Mouse (Mus musculus) liver, postnatal 0 days (tissue): ENCODE measurements around the gene Vps26a. TPM values are rescaled to one million over a fixed set of nuclear protein-coding genes. Genes with fewer than 3 reads are reported as not detected.
"Not testable (repeated sequence)": the region's sequence is repeated elsewhere in the genome, so short reads cannot be mapped to it uniquely, and the experiment has no call there.

ENCODE experiments used
- ATAC-seq: fragments of 200-750 bp; cut with Nextera tagmentation; 2 replicates; pipeline ENCODE4 v1.8.0; 2017; ENCODE audit warnings: mild to moderate bottlenecking, moderate library complexity
- DNase-seq: peaks from one replicate; pipeline ENCODE4 v3.0.0-alpha.2; 2016
- H3K27ac ChIP-seq: fragments of 300-500 bp; sonication (generic); 2 replicates; pipeline ENCODE4 v1.5.1; 2014; ENCODE audit warnings: antibody characterized with exemption, moderate library complexity, mild to moderate bottlenecking, low read depth
- H3K27me3 ChIP-seq: fragments of 300-500 bp; sonication (generic); 2 replicates; pipeline ENCODE4 v1.6.1; 2014; ENCODE audit warnings: low read length, control low read depth, mixed read lengths; ENCODE audit not compliant: insufficient read depth
- H3K36me3 ChIP-seq: fragments of 300-500 bp; sonication (generic); replicated peaks from 2 replicates; pipeline ENCODE4 v1.6.1; 2014; ENCODE audit warnings: mild to moderate bottlenecking, control low read depth, low read length, moderate library complexity, mixed read lengths; ENCODE audit not compliant: insufficient read depth
- H3K4me1 ChIP-seq: fragments of 300-500 bp; sonication (generic); 2 replicates; pipeline ENCODE4 v1.6.1; 2014; ENCODE audit warnings: antibody characterized with exemption, mild to moderate bottlenecking, control low read depth; ENCODE audit not compliant: insufficient read depth
- H3K4me2 ChIP-seq: fragments of 300-500 bp; sonication (generic); 2 replicates; pipeline ENCODE4 v1.6.1; 2014; ENCODE audit warnings: low read depth, mild to moderate bottlenecking, low read length, moderate library complexity, mixed read lengths
- H3K4me3 ChIP-seq: fragments of 300-500 bp; sonication (generic); 2 replicates; pipeline ENCODE4 v1.5.1; 2014; ENCODE audit warnings: low read depth, low read length
- H3K9ac ChIP-seq: fragments of 300-500 bp; sonication (generic); replicated peaks from 2 replicates; pipeline ENCODE4 v1.6.1; 2014; ENCODE audit warnings: mild to moderate bottlenecking, moderate library complexity
- H3K9me3 ChIP-seq: fragments of 300-500 bp; sonication (generic); 2 replicates; pipeline ENCODE4 v1.6.1; 2016; ENCODE audit warnings: mild to moderate bottlenecking, control low read depth, low read length, mixed read lengths
- CTCF ChIP-seq: sonication (generic); IDR thresholded peaks from 2 replicates; pipeline ENCODE4 v1.5.1; 2016; ENCODE audit warnings: antibody characterized with exemption, low read depth
- EP300 ChIP-seq: IDR thresholded peaks from 2 replicates; pipeline ENCODE4 v1.6.1; 2016; ENCODE audit warnings: antibody characterized with exemption, low read depth, mild to moderate bottlenecking
- WGBS: fragments of 180-500 bp; shearing (Covaris S2); extraction: QIAGEN DNeasy Blood & Tissue Kit; methylation state at CpG from one replicate; pipeline ENCODE4 v1.1.7; 2014; ENCODE audit not compliant: insufficient replicate concordance; 5-methylcytosine and 5-hydroxymethylcytosine counted together
- polyA plus RNA-seq: library from polyadenylated mRNA; unstranded; fragments of >200 nt; fragmentation: Nextera tagmentation; extraction: Ambion mirVana; gene quantifications from 2 replicates; pipeline ENCODE4 v1.2.1, GENCODE M21; 2015

Gene Vps26a
- polyA plus RNA-seq, 1 experiment from 2014 or later, result 33.8 TPM

GRCm38 (mm10) chr10:62461321-62461720 lies 25.3 kb downstream of the Vps26a start:
- Histone ChIP-seq H3K9me3 (no peaks in the 10 kb centered on the region), H3K9ac (no peak overlapping the region), H3K27ac (no peak overlapping the region), H3K4me1 (no peaks in the 10 kb centered on the region), H3K36me3 (peaks cover 52% of the 10 kb centered on the region), H3K27me3 (no peaks in the 10 kb centered on the region), H3K4me3 (no peak overlapping the region), H3K4me2 (no peak overlapping the region)
- DNase-seq (no peak), ATAC-seq (no peak)
- TF ChIP-seq EP300, result no peak
- TF ChIP-seq CTCF, result no peak

GRCm38 (mm10) chr10:62452001-62452400 lies 34.6 kb downstream of the Vps26a start:
- not testable (repeated sequence) for H3K4me3 ChIP-seq, ATAC-seq, H3K9me3 ChIP-seq, H3K27ac ChIP-seq, H3K9ac ChIP-seq, H3K4me2 ChIP-seq, DNase-seq, H3K27me3 ChIP-seq
- 60% methylated on average over 11 of the region's 11 CpGs for WGBS
- Histone ChIP-seq H3K36me3 (peaks cover 25% of the 10 kb centered on the region), H3K4me1 (peaks cover 14% of the 10 kb centered on the region)

- Histone ChIP-seq H3K4me3 (peak overlapping the region; percentile 96), H3K9ac (peak overlapping the region; percentile 98), H3K27ac (peak overlapping the region; percentile 85), H3K9me3 (no peaks in the 10 kb centered on the region), H3K36me3 (peaks cover 24% of the 10 kb centered on the region), H3K4me2 (peak overlapping the region; percentile 81), H3K4me1 (peaks cover 14% of the 10 kb centered on the region), H3K27me3 (no peaks in the 10 kb centered on the region)
- 31% methylated on average over 18 of the region's 18 CpGs for WGBS
- DNase-seq, result no peak
- no peak for TF ChIP-seq CTCF
- TF ChIP-seq EP300, result no peak
- ATAC-seq, result peak; percentile 28
Measured at GRCm38 (mm10) chr10:62450280-62450640, 36.3 kb downstream of the Vps26a start.

- Histone ChIP-seq H3K36me3 (peaks cover 29% of the 10 kb centered on the region), H3K9ac (peak within 1 kb of the TSS; percentile 98), H3K4me2 (peak within 1 kb of the TSS; percentile 81), H3K9me3 (no peaks in the 10 kb centered on the region), H3K27ac (peak within 1 kb of the TSS; percentile 85), H3K27me3 (no peaks in the 10 kb centered on the region), H3K4me1 (peaks cover 14% of the 10 kb centered on the region), H3K4me3 (peak within 1 kb of the TSS; percentile 96)
- under 1% methylated on average over 72 of the region's 73 CpGs for WGBS
- TF ChIP-seq CTCF, result no peak
- peak; percentile 78 for TF ChIP-seq EP300
- ATAC-seq, result peak; percentile 90
- peak; percentile 92 for DNase-seq
Measured at GRCm38 (mm10) chr10:62449364-62450279, 37.0 kb downstream of the Vps26a start, which contains the start of the genes 4930507D05Rik and Supv3l1. Gene 4930507D05Rik (plus strand): TSS chr10:62449489. Gene Supv3l1 (minus strand): TSS chr10:62449738.

DNA sequence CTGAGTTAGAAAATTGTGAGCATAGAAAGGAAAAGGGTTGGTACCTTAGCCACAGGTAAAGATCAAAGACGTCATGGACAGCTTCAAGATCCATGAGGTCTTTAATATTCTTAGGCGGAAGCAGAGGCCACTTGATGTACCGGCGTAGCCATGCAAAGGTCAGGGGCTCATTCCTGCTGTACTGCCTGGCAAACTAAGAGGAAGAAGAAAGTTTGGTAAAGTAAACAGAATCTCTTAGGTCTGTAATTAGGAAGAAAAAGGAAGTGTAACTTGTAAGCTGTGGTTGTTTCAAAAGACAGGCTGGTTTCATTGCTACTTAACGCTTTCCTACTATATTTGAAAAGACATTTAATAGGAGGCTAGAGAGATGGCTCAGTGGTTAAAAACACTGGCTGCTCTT lies 56.2 kb downstream of the Vps26a start:
- no peak for ATAC-seq
- Histone ChIP-seq H3K36me3 (peaks cover 62% of the 10 kb centered on the region), H3K4me1 (no peaks in the 10 kb centered on the region), H3K4me2 (no peak overlapping the region), H3K27me3 (no peaks in the 10 kb centered on the region), H3K9me3 (no peaks in the 10 kb centered on the region), H3K27ac (no peak overlapping the region), H3K9ac (no peak overlapping the region), H3K4me3 (no peak overlapping the region)
- DNase-seq, result no peak
- 79% methylated on average over 5 of the region's 5 CpGs for WGBS
- no peak for TF ChIP-seq CTCF
- no peak for TF ChIP-seq EP300

- 48% methylated on average over 9 of the region's 9 CpGs for WGBS
- H3K36me3 ChIP-seq, result peaks cover 23% of the 10 kb centered on the region
- H3K27ac ChIP-seq, result peak overlapping the region; percentile 29; the same call in 1 of the 2 replicates
- no peak overlapping the region for H3K4me3 ChIP-seq
- no peak overlapping the region for H3K9ac ChIP-seq
- no peak for DNase-seq
- no peaks in the 10 kb centered on the region for H3K9me3 ChIP-seq
- H3K4me2 ChIP-seq, result no peak overlapping the region
- TF ChIP-seq EP300 (no peak), CTCF (no peak)
- H3K4me1 ChIP-seq, result peaks cover 7% of the 10 kb centered on the region; the same call in 1 of the 2 replicates
- peak; percentile 79 for ATAC-seq
- no peaks in the 10 kb centered on the region for H3K27me3 ChIP-seq
Measured at GRCm38 (mm10) chr10:62425081-62425871, 61.3 kb downstream of the Vps26a start.
